Mouse (Mus musculus): ENCODE results near the gene Nav2. TPM values are rescaled to one million over a fixed set of nuclear protein-coding genes. Genes with fewer than 3 reads are reported as not detected.

The Nav2 gene
- total and polyA plus RNA-seq, 3 experiments, result 2.0 to 2.7 TPM; not detected in 1

DNA sequence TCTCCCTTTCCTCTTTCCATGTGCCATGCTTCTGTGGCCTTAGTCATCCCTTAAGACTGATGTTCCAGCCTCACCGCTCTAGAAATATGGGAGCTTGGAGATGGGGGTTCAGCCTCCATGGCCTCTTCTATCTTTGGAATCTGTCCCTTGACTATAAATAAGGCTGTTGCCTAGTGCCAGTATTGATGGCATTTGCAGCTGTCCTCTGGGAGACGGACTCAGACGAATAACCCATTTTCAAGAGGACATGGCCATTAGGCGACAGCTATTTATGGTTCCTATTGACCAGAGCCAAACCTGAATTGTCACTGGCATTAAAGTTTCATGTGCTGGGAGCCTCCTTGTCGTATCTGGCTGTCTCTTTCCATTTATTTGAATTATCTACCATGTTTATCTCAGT lies 425.6 kb downstream of the Nav2 start:
- H3K79me2 ChIP-seq (ENCODE audit: control insufficient read depth, insufficient read depth, low read length, poor library complexity), result no peaks in the 10 kb centered on the region
- H3K9me3 ChIP-seq (replicated peaks; ENCODE audit: insufficient read depth, low read length), result no peaks in the 10 kb centered on the region
- H3K27me3 ChIP-seq (ENCODE audit: control insufficient read depth in 1 of 2, insufficient read depth in 2 of 2, low read length in 2 of 2), result no peaks in the 10 kb centered on the region
- no peak overlapping the region for H3K9ac ChIP-seq (ENCODE audit: control insufficient read depth, low read depth, low read length, poor library complexity, severe bottlenecking)
- no peak for DNase-seq (ENCODE audit: low read depth, low spot score)
- no peak for TF ChIP-seq ZC3H11A (IDR thresholded peaks at IDR 0.05; ENCODE audit: low read depth, low read length)
- no peak for TF ChIP-seq MAZ (IDR thresholded peaks at IDR 0.05; ENCODE audit: low read depth, low read length)
- no peak for TF ChIP-seq JUND (IDR thresholded peaks at IDR 0.05; ENCODE audit: low read depth, low read length)
- no peak for TF ChIP-seq MXI1 (IDR thresholded peaks at IDR 0.05; ENCODE audit: low read depth, low read length)
- no peak for TF ChIP-seq BHLHE40 (IDR thresholded peaks at IDR 0.05; ENCODE audit: borderline replicate concordance, low read depth, low read length)
- no peak for TF ChIP-seq RAD21 (IDR thresholded peaks at IDR 0.05; ENCODE audit: low read depth, low read length)
- TF ChIP-seq MYC (IDR thresholded peaks at IDR 0.05; ENCODE audit: low read depth, low read length), result no peak
- no peak for TF ChIP-seq ELF1 (IDR thresholded peaks at IDR 0.05; ENCODE audit: low read depth, low read length)
- TF ChIP-seq CTCF (IDR thresholded peaks at IDR 0.05 in 2 of 3, conservative IDR thresholded peaks at IDR 0.05 in 1 of 3; ENCODE audit: control insufficient read depth in 1 of 3, insufficient read depth in 1 of 3, low read depth in 2 of 3, low read length in 3 of 3, poor library complexity in 1 of 3, severe bottlenecking in 1 of 3), result no peak
- no peak for TF ChIP-seq USF1 (IDR thresholded peaks at IDR 0.05; ENCODE audit: low read depth, low read length)
- TF ChIP-seq TAL1 (IDR thresholded peaks at IDR 0.05; ENCODE audit: low read length), result no peak
- no peak for TF ChIP-seq ZMIZ1 (IDR thresholded peaks at IDR 0.05; ENCODE audit: low read depth, low read length)
- TF ChIP-seq MYB (IDR thresholded peaks at IDR 0.05; ENCODE audit: low read depth, low read length), result no peak
- H3K36me3 ChIP-seq (ENCODE audit: control insufficient read depth in 1 of 2, insufficient read depth in 2 of 2, low read length in 2 of 2), result peaks cover 0 to 6% of the 10 kb centered on the region in 2 experiments; a peak in 2 of 4 replicates
- peaks cover 6 to 13% of the 10 kb centered on the region in 2 experiments; a peak in 3 of 4 replicates for H3K4me1 ChIP-seq (ENCODE audit: control insufficient read depth in 1 of 2, insufficient read depth in 2 of 2, low read length in 2 of 2)
- H3K4me3 ChIP-seq (ENCODE audit: control insufficient read depth in 1 of 2, insufficient read depth in 1 of 2, low read depth in 2 of 2, low read length in 2 of 2), result no peak overlapping the region
- H3K27ac ChIP-seq (ENCODE audit: control insufficient read depth, low read depth, low read length), result no peak overlapping the region

DNA sequence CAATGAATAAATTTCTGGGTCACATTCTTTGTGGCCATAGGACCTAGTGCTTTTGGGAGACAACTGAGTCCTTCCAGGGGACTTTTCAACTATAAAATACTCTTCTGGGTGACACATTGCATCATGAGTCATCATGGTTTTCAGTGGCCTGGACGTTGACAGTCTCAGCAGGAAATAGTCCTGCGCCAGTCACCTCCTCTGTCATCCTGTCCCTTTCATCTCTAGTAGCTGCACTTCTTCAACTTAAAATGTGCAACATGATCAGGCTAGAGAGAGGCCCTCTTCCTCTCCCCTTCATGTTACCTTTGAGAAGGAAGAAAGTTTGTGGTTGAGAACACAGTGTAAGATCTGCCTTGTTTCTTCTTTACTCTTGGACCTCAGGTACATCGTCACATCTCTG lies 426.5 kb downstream of the Nav2 start:
- H3K9ac ChIP-seq (ENCODE audit: control insufficient read depth, low read depth, low read length, poor library complexity, severe bottlenecking), result no peak overlapping the region
- H3K9me3 ChIP-seq (replicated peaks; ENCODE audit: insufficient read depth, low read length), result no peaks in the 10 kb centered on the region
- no peaks in the 10 kb centered on the region for H3K27me3 ChIP-seq (ENCODE audit: control insufficient read depth in 1 of 2, insufficient read depth in 2 of 2, low read length in 2 of 2)
- TF ChIP-seq KAT2A (conservative IDR thresholded peaks at IDR 0.05; ENCODE audit: low read depth, low read length) (no peak), HCFC1 (IDR thresholded peaks at IDR 0.05; ENCODE audit: low read depth, low read length) (no peak), ZC3H11A (IDR thresholded peaks at IDR 0.05; ENCODE audit: low read depth, low read length) (no peak), USF2 (IDR thresholded peaks at IDR 0.05; ENCODE audit: borderline replicate concordance in 1 of 2, insufficient read depth in 1 of 2, low read depth in 1 of 2, low read length in 2 of 2) (no peak), JUND (IDR thresholded peaks at IDR 0.05; ENCODE audit: low read depth, low read length) (no peak), POLR2AphosphoS2 (IDR thresholded peaks at IDR 0.05; ENCODE audit: low read length) (no peak), GATA1 (IDR thresholded peaks at IDR 0.05; ENCODE audit: low read depth, low read length) (no peak), E2F4 (IDR thresholded peaks at IDR 0.05; ENCODE audit: borderline replicate concordance, low read depth, low read length) (no peak), RCOR1 (IDR thresholded peaks at IDR 0.05; ENCODE audit: low read depth, low read length) (no peak), POLR2AphosphoS5 (IDR thresholded peaks at IDR 0.05; ENCODE audit: borderline replicate concordance, low read depth, low read length) (no peak), ETS1 (IDR thresholded peaks at IDR 0.05; ENCODE audit: low read depth, low read length) (no peak), MAX (IDR thresholded peaks at IDR 0.05; ENCODE audit: low read length) (no peak), NELFE (IDR thresholded peaks at IDR 0.05; ENCODE audit: low read depth, low read length) (no peak), SIN3A (IDR thresholded peaks at IDR 0.05; ENCODE audit: low read length) (no peak), TBP (IDR thresholded peaks at IDR 0.05; ENCODE audit: low read depth, low read length) (no peak), CHD1 (IDR thresholded peaks at IDR 0.05; ENCODE audit: low read depth, low read length) (no peak), RAD21 (IDR thresholded peaks at IDR 0.05; ENCODE audit: low read depth, low read length) (no peak), CTCF (IDR thresholded peaks at IDR 0.05 in 2 of 3, conservative IDR thresholded peaks at IDR 0.05 in 1 of 3; ENCODE audit: control insufficient read depth in 1 of 3, insufficient read depth in 1 of 3, low read depth in 2 of 3, low read length in 3 of 3, poor library complexity in 1 of 3, severe bottlenecking in 1 of 3) (no peak), UBTF (IDR thresholded peaks at IDR 0.05; ENCODE audit: borderline replicate concordance, insufficient read depth, low read depth, low read length) (no peak)
- H3K36me3 ChIP-seq (ENCODE audit: control insufficient read depth in 1 of 2, insufficient read depth in 2 of 2, low read length in 2 of 2), result peaks cover 0 to 6% of the 10 kb centered on the region in 2 experiments; a peak in 2 of 4 replicates
- H3K79me2 ChIP-seq (ENCODE audit: control insufficient read depth, insufficient read depth, low read length, poor library complexity), result no peaks in the 10 kb centered on the region
- H3K4me1 ChIP-seq (ENCODE audit: control insufficient read depth in 1 of 2, insufficient read depth in 2 of 2, low read length in 2 of 2), result peaks cover 4 to 13% of the 10 kb centered on the region in 2 experiments; a peak in 3 of 4 replicates
- no peak overlapping the region for H3K27ac ChIP-seq (ENCODE audit: control insufficient read depth, low read depth, low read length)
- no peak overlapping the region for H3K4me3 ChIP-seq (ENCODE audit: control insufficient read depth in 1 of 2, insufficient read depth in 1 of 2, low read depth in 2 of 2, low read length in 2 of 2)
- peak; percentile 47 for DNase-seq (ENCODE audit: low read depth, low spot score)

Data from MEL (cell line).